Mouse (Mus musculus) cerebellum, adult (tissue): ENCODE results near the gene BC049352.

ENCODE experiments used
- ATAC-seq: cut with Nextera tagmentation; 2 replicates; pipeline ENCODE4 v1.9.2; 2017; ENCODE audit warnings: mild to moderate bottlenecking, moderate library complexity, mixed read lengths; ENCODE audit not compliant: insufficient number of reproducible peaks, low FRiP score, low TSS enrichment

The BC049352 gene

GRCm38 (mm10) chr9:45188570-45189563 is 7.1 kb downstream of the BC049352 start:
- ATAC-seq, result no peak

GRCm38 (mm10) chr9:45189661-45190174 is 7.9 kb downstream of the BC049352 start:
- no peak for ATAC-seq

GRCm38 (mm10) chr9:45195468-45195867 is 13.7 kb downstream of the BC049352 start:
- no peak for ATAC-seq

GRCm38 (mm10) chr9:45196125-45196830 is 14.5 kb downstream of the BC049352 start:
- ATAC-seq, result no peak

GRCm38 (mm10) chr9:45197549-45197948 is 15.7 kb downstream of the BC049352 start:
- no peak for ATAC-seq

GRCm38 (mm10) chr9:45201319-45201947 is 19.6 kb downstream of the BC049352 start:
- ATAC-seq, result no peak

- no peak for ATAC-seq
Measured at GRCm38 (mm10) chr9:45202021-45202798, 20.4 kb downstream of the BC049352 start.

DNA sequence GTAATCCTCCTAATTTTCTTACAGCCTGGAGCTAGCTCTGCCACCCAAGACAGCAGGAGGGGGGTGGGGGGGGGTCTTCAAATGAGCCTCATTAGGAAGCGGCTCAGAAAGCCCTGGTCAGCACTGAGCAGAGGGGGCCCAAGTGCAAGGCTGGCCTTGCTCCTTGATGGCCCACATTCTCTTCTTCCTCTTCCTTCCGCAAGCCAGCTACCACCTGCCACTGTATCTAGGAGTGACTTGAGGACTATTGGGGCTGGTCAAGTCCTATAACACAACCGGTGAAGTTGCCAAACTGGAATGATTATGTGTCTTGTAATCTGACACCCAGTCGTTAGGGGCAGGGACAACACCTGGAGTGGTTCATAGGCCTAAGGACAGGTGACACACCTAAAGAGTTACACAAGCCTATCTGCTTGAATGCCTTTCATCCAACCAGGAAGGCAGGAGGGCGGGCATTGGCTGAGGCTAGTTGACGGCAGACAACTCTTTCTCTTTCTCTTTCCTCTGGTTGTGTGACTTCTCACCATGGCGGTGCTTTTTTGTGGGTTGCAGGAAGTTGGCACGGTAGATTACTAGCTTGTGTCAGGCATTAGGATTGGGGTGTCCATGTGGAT is 22.1 kb downstream of the BC049352 start, which contains the start of gene Tmprss4:
Gene Tmprss4, minus strand, starts transcription at position 296 of the 614 bp plus-strand sequence.
- no peak for ATAC-seq

DNA sequence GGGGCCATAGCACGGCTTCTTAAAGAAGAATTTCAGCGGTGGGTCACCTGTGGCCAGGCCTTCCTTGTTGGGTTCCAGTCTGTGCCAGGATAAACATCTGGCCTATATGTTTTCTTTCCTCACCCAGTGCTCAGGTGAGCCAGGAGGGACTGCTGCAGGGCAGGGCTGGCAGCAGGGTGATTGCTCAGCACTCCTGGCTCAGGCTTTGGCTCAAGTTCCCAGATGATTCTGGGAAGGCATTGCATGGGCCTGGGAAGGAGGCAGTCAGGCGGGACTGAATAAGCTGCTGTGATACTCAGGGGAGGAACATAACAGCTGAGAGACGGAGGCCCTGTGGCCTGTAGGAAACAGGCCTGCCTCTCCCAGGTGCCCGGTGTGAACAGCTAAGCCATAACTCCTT is 23.3 kb downstream of the BC049352 start:
- ATAC-seq, result no peak

DNA sequence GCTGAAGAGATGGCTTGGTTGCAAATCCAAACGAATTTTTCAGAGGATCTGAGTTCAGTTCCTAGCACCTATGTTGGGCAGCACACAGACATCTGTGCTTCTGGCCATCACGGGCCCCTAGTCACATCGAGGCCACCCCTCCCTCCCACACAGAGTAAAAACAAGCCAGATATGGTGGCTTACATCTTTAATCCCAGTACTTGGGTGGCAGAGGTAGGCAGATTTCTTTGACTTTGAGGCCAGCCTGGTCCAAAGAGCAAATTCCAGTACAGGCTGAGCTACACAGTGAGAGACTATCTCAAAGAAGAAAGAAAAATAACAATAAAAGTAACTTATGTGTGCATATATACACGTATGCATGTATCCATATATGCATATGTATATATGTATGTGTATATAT is 24.3 kb downstream of the BC049352 start:
- no peak for ATAC-seq

GRCm38 (mm10) chr9:45207015-45207743 is 25.4 kb downstream of the BC049352 start:
- ATAC-seq, result no peak

- no peak for ATAC-seq
Measured at GRCm38 (mm10) chr9:45212001-45212400, 30.2 kb downstream of the BC049352 start.

- ATAC-seq, result 0 out of 2 replicates have a peak, but pooled peaks have one; percentile 15
Measured at GRCm38 (mm10) chr9:45215526-45216179, 33.8 kb downstream of the BC049352 start.

DNA sequence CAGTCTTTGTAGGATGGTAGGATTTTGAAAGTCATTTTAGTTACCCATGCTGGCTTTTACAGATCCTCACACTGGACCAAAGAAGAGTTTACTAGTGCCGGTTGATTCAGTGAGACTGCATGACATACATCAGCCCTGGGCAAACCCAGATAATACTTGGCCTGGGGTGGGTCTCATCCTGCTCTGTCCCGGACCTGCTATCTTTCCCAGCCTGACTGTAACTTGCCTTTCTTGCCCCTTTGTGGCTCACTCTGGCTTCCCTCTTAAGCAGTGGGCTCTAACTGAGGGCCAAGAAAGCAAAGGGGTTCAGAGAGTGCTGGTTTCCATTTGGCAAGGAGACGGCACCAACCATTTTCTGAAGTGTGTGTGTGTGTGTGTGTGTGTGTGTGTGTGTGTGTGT is 37.8 kb downstream of the BC049352 start:
- no peak for ATAC-seq

DNA sequence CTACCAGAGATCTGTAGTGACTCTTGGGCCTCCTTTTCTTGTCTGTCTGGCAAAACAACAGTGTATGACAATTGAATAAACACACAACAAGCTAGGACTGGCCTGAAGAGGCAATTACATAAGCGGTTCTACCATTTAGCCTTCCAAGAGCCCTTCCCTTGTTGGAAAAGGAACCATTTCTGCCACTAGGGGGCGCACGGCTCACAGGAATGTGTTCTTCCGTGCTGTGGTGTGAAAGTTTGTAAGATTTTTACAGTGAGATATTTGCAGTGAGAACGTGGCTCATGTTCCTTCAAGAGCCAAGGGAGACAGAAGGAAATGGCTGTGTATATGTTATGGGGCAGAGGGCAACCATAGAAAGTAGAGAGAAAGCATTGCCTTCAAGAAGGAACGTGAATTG is 39.8 kb downstream of the BC049352 start:
- peak; percentile 69; the same call in 1 of the 2 replicates for ATAC-seq

- no peak for ATAC-seq
Measured at GRCm38 (mm10) chr9:45229359-45229758, 47.6 kb downstream of the BC049352 start.

DNA sequence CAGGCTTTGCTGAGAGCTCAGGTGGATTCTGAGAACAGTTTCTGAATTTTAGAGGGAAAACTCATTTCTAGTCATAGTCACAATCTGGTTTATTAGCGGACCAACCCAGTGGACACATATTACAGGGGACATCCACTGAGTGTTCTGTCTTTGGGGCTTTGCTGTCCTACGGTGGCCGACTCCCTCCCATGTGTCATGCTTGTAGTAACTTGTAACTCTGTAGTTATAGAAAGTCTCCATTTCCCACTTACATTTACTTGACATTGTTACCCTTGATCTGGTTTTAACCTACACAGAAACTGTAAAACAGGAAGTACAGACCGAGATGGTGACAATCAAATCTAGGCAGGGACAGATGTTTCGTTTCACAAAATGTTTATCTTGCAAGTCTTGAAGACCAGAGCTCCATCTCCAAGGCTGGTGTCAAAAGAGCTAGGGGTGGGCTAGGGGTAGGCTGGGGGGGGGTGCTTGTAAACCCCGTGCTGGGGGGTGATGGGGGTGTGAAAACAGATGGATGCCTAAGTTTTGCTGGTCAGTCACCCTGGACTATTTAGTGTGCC is 53.9 kb downstream of the BC049352 start:
- no peak for ATAC-seq

- ATAC-seq, result no peak
Measured at GRCm38 (mm10) chr9:45236744-45237143, 54.9 kb downstream of the BC049352 start.
